Mouse (Mus musculus) hindbrain, postnatal 0 days (tissue): ENCODE results near the gene Dqx1. TPM values are rescaled to one million over a fixed set of nuclear protein-coding genes. Genes with fewer than 3 reads are reported as not detected.

Experiments
- ATAC-seq: fragments of 200-750 bp; cut with Nextera tagmentation; 2 replicates; pipeline ENCODE4 v1.8.0; 2017; ENCODE audit warnings: mild to moderate bottlenecking, moderate TSS enrichment, moderate library complexity
- DNase-seq: peaks from one replicate; pipeline ENCODE4 v3.0.0-alpha.2; 2015; ENCODE audit warnings: low spot score
- H3K27ac ChIP-seq: fragments of 300-500 bp; sonication (generic); 2 replicates; pipeline ENCODE4 v1.5.1; 2014; ENCODE audit warnings: mild to moderate bottlenecking
- H3K27me3 ChIP-seq: fragments of 300-500 bp; sonication (generic); 2 replicates; pipeline ENCODE4 v1.6.1; 2014; ENCODE audit warnings: low read length, mixed read lengths; ENCODE audit not compliant: insufficient read depth
- H3K36me3 ChIP-seq: fragments of 300-500 bp; sonication (generic); 2 replicates; pipeline ENCODE4 v1.6.1; 2014; ENCODE audit warnings: low read length, mixed read lengths; ENCODE audit not compliant: insufficient read depth
- H3K4me1 ChIP-seq: fragments of 300-500 bp; sonication (generic); 2 replicates; pipeline ENCODE4 v1.6.1; 2014; ENCODE audit warnings: antibody characterized with exemption, low read length, mixed read lengths; ENCODE audit not compliant: insufficient read depth
- H3K4me2 ChIP-seq: fragments of 300-500 bp; sonication (generic); 2 replicates; pipeline ENCODE4 v1.6.1; 2014; ENCODE audit warnings: low read depth, mild to moderate bottlenecking, low read length, moderate library complexity, mixed read lengths
- H3K4me3 ChIP-seq: fragments of 300-500 bp; sonication (generic); 2 replicates; pipeline ENCODE4 v1.5.1; 2014; ENCODE audit warnings: low read length
- H3K9ac ChIP-seq: fragments of 300-500 bp; sonication (generic); replicated peaks from 2 replicates; pipeline ENCODE4 v1.6.1; 2014; ENCODE audit warnings: mild to moderate bottlenecking, low read length, moderate library complexity, mixed read lengths
- H3K9me3 ChIP-seq: fragments of 300-500 bp; sonication (generic); 2 replicates; pipeline ENCODE4 v1.6.1; 2016; ENCODE audit warnings: low read length, mixed read lengths
- CTCF ChIP-seq: IDR thresholded peaks from 2 replicates; pipeline ENCODE4 v1.5.1; 2016; ENCODE audit warnings: antibody characterized with exemption, control low read depth, low read depth
- WGBS: fragments of 180-500 bp; shearing (Covaris S2); extraction: QIAGEN DNeasy Blood & Tissue Kit; methylation state at CpG from one replicate; pipeline ENCODE4 v1.1.7; 2014; 5-methylcytosine and 5-hydroxymethylcytosine counted together
- polyA plus RNA-seq: library from polyadenylated mRNA; unstranded; fragments of >200 nt; fragmentation: Nextera tagmentation; extraction: Ambion mirVana; gene quantifications from 2 replicates; pipeline ENCODE4 v1.2.1, GENCODE M21; 2015
- total RNA-seq: library from RNA; depleted of rRNA; stranded (reverse); fragments of >200 nt; gene quantifications from 2 replicates; pipeline ENCODE4 v1.2.3, GENCODE M21; 2014

Dqx1 gene
- total and polyA plus RNA-seq, 2 experiments from 2014 or later: 0.36 TPM; not detected in 1

GRCm38 (mm10) chr6:83054871-83055431 lies 2.7 kb upstream of the Dqx1 start, which contains the start of gene Htra2:
Htra2 (minus strand) TSS chr6:83055273.
- 0% methylated on average over 50 of the region's 50 CpGs for WGBS

GRCm38 (mm10) chr6:83058725-83059124 lies 1.1 kb downstream of the Dqx1 start:
- Histone ChIP-seq H3K9me3 (no peaks in the 10 kb centered on the region), H3K27ac (no peak overlapping the region), H3K4me2 (no peak overlapping the region), H3K9ac (no peak overlapping the region), H3K4me3 (no peak overlapping the region), H3K27me3 (peaks cover 24% of the 10 kb centered on the region), H3K4me1 (peaks cover 9% of the 10 kb centered on the region), H3K36me3 (no peaks in the 10 kb centered on the region)
- 77% methylated on average over 2 of the region's 2 CpGs for WGBS
- DNase-seq: no peak
- no peak for ATAC-seq
- no peak for TF ChIP-seq CTCF

More at GRCm38 (mm10) chr6:83054871-83055431, 2.7 kb upstream of the Dqx1 start, which contains the start of gene Htra2:
- Histone ChIP-seq H3K9me3 (no peaks in the 10 kb centered on the region), H3K27me3 (no peaks in the 10 kb centered on the region), H3K4me2 (peak within 1 kb of the TSS; percentile 90), H3K36me3 (no peaks in the 10 kb centered on the region), H3K4me3 (peak within 1 kb of the TSS; percentile 91), H3K9ac (peak within 1 kb of the TSS; percentile 89), H3K4me1 (peaks cover 18% of the 10 kb centered on the region), H3K27ac (peak within 1 kb of the TSS; percentile 86)
- DNase-seq: peak; percentile 30
- peak; percentile 13; the same call in 1 of the 2 replicates for ATAC-seq
- peak; percentile 55 for TF ChIP-seq CTCF

GRCm38 (mm10) chr6:83065995-83066394 lies 8.4 kb downstream of the Dqx1 start:
- H3K9me3 ChIP-seq: no peaks in the 10 kb centered on the region
- H3K4me1 ChIP-seq: no peaks in the 10 kb centered on the region
- no peak overlapping the region for H3K27ac ChIP-seq
- H3K27me3 ChIP-seq: peaks cover 91% of the 10 kb centered on the region
- no peak overlapping the region for H3K4me2 ChIP-seq
- H3K9ac ChIP-seq: no peak overlapping the region
- ATAC-seq (no peak), DNase-seq (no peak)
- 48% methylated on average over 8 of the region's 8 CpGs for WGBS
- H3K36me3 ChIP-seq: no peaks in the 10 kb centered on the region
- H3K4me3 ChIP-seq: no peak overlapping the region
- no peak for TF ChIP-seq CTCF

GRCm38 (mm10) chr6:83066441-83066840 lies 8.8 kb downstream of the Dqx1 start:
- no peak overlapping the region for H3K4me3 ChIP-seq
- 28% methylated on average over 6 of the region's 6 CpGs for WGBS
- DNase-seq (no peak), ATAC-seq (no peak)
- no peak overlapping the region for H3K4me2 ChIP-seq
- H3K9ac ChIP-seq: no peak overlapping the region
- no peak overlapping the region for H3K27ac ChIP-seq
- peaks cover 93% of the 10 kb centered on the region for H3K27me3 ChIP-seq
- TF ChIP-seq CTCF: no peak
- no peaks in the 10 kb centered on the region for H3K4me1 ChIP-seq
- H3K36me3 ChIP-seq: no peaks in the 10 kb centered on the region
- H3K9me3 ChIP-seq: no peaks in the 10 kb centered on the region

GRCm38 (mm10) chr6:83068221-83068620 lies 10.6 kb downstream of the Dqx1 start:
- DNase-seq (no peak), ATAC-seq (no peak)
- H3K27me3 ChIP-seq: peaks cover 90% of the 10 kb centered on the region
- no peak for TF ChIP-seq CTCF
- H3K9ac ChIP-seq: no peak overlapping the region
- no peaks in the 10 kb centered on the region for H3K9me3 ChIP-seq
- H3K27ac ChIP-seq: no peak overlapping the region
- H3K4me1 ChIP-seq: no peaks in the 10 kb centered on the region
- no peak overlapping the region for H3K4me2 ChIP-seq
- H3K4me3 ChIP-seq: no peak overlapping the region
- H3K36me3 ChIP-seq: no peaks in the 10 kb centered on the region
- 6% methylated on average over 8 of the region's 8 CpGs for WGBS

- no peaks in the 10 kb centered on the region for H3K4me1 ChIP-seq
- DNase-seq (no peak), ATAC-seq (no peak)
- no peaks in the 10 kb centered on the region for H3K9me3 ChIP-seq
- no peak overlapping the region for H3K9ac ChIP-seq
- no peak overlapping the region for H3K27ac ChIP-seq
- WGBS: 1% methylated on average over 67 of the region's 81 CpGs
- H3K4me3 ChIP-seq: peak overlapping the region; percentile 23
- peaks cover 89% of the 10 kb centered on the region for H3K27me3 ChIP-seq
- H3K36me3 ChIP-seq: no peaks in the 10 kb centered on the region
- no peak for TF ChIP-seq CTCF
- H3K4me2 ChIP-seq: peak overlapping the region; percentile 30; the same call in 1 of the 2 replicates
Observed at GRCm38 (mm10) chr6:83068706-83069487, 11.3 kb downstream of the Dqx1 start.
